Comparison of ENCODE assay signal across 25 mouse cellular contexts in the genomic region with DNA sequence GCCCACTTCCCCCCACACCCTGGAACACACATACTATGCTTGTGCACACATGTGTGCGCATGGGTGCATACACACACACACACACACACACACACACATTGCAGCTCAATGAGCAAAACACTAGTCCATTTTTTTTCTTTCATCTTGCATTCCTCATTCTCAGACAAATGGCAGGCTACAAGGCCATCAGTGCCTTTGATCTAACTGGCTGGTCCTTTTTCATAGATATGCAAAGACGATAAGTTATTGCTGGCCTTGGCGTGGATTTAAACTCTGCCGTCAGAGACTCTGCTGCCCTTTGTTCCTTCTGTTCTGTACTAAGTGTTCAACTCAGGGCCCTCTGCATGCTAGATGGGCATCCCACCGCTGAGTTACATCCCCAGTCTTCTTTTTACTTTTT.
DNase-seq lines count a peak whose midpoint lies in the region; TF ChIP-seq lines count a peak whose summit lies in the region.
"Had no signal": no experiment of that assay in that cellular context is flagged by ENCODE, and none has a peak within 500 bp of the region (broad histone marks: within the 10 kb centered on the region; RNA-seq: fewer than 3 reads in every experiment).

No protein-coding gene starts in this region.

- no peak for TF ChIP-seq POLR2A in kidney, adult 2 months (IDR thresholded peaks at IDR 0.05; ENCODE audit: low read depth, low read length)

- no peak for TF ChIP-seq CTCF in layer of hippocampus, adult 2 months (conservative IDR thresholded peaks at IDR 0.05)
- no peak for TF ChIP-seq CTCF in kidney, adult 2 months (conservative IDR thresholded peaks at IDR 0.05; ENCODE audit: insufficient read depth, insufficient read length, low read depth, low read length)

- no peak overlapping the region for H3K4me3 ChIP-seq in layer of hippocampus, adult 2 months
- H3K4me3 ChIP-seq in kidney, adult 2 months (ENCODE audit: insufficient read depth, low read depth, low read length), result no peak overlapping the region
- H3K4me3 ChIP-seq: heart, embryonic 13.5 days; hindbrain, embryonic 10.5 days had no signal

- H3K27ac ChIP-seq in layer of hippocampus, adult 2 months, result peak overlapping the region; percentile 68; the same call in 1 of the 2 replicates
- no peak overlapping the region for H3K27ac ChIP-seq in kidney, adult 2 months (ENCODE audit: insufficient read depth, low read depth, low read length)
- H3K27ac ChIP-seq: heart, embryonic 13.5 days; hindbrain, embryonic 10.5 days; kidney, postnatal 0 days; liver, embryonic 14.5 days; stomach, postnatal 0 days had no signal

- no peaks in the 10 kb centered on the region for H3K36me3 ChIP-seq in kidney, adult 2 months (ENCODE audit: control insufficient read depth, insufficient read depth, low read length)
- H3K36me3 ChIP-seq: heart, embryonic 13.5 days; hindbrain, embryonic 10.5 days had no signal

- no peaks in the 10 kb centered on the region for H3K4me1 ChIP-seq in kidney, adult 2 months (ENCODE audit: control insufficient read depth, insufficient read depth, low read length)
- H3K4me1 ChIP-seq: heart, embryonic 13.5 days had no signal

- 83% methylated on average over 5 of the region's 5 CpGs for WGBS in kidney, adult 2 months

- no peaks in the 10 kb centered on the region for H3K27me3 ChIP-seq in kidney, adult 2 months (replicated peaks; ENCODE audit: control insufficient read depth, insufficient read depth, low read length)
- H3K27me3 ChIP-seq: CH12.LX; heart, embryonic 13.5 days had no signal

- DNase-seq in adrenal gland, adult (ENCODE audit: inconsistent age in 2 of 2, low spot score in 1 of 2), result peak; percentile 89 to 91
- DNase-seq in adrenal gland, postnatal 4 days (ENCODE audit: low spot score in 2 of 2), result no peak
- DNase-seq in layer of hippocampus, adult 2 months (ENCODE audit: low spot score in 2 of 2), result no peak
- no peak for DNase-seq in layer of hippocampus, postnatal 36 days
- peak; percentile 35 for DNase-seq in ZHBTc4 (ENCODE audit: low read depth, low spot score)
- DNase-seq in adrenal gland, postnatal 25 days, result peak; percentile 34
- DNase-seq in kidney, adult 9 months, result no peak
- no peak for DNase-seq in kidney, adult 2 months
- DNase-seq: cerebellum, adult 2 months; cerebellum, postnatal 14 days; gastrocnemius, postnatal 25 days; heart, adult 18-20 months; heart, postnatal 10 days; kidney, adult 18-20 months; kidney, postnatal 4 days; liver; lung, adult 2 months; lung, postnatal 10 days; right cerebral cortex, postnatal 4 days had no signal

Comparison
In these comparisons a context has a peak if more than half of its experiments do, and no peak if none do; other contexts are left out.
1. DNase-seq: peak in adrenal gland, adult (2 of 2), ZHBTc4 (single experiment) and adrenal gland, postnatal 25 days (single experiment); none in adrenal gland, postnatal 4 days (0 of 2), layer of hippocampus, adult 2 months (0 of 2), layer of hippocampus, postnatal 36 days (0 of 2), kidney, adult 9 months (single experiment) and kidney, adult 2 months (single experiment).